Mouse (Mus musculus): ENCODE results near the gene Olfr1196.
"Not testable (repeated sequence)": the region's sequence is repeated elsewhere in the genome, so short reads cannot be mapped to it uniquely, and the experiment has no call there.

Olfr1196 gene

DNA sequence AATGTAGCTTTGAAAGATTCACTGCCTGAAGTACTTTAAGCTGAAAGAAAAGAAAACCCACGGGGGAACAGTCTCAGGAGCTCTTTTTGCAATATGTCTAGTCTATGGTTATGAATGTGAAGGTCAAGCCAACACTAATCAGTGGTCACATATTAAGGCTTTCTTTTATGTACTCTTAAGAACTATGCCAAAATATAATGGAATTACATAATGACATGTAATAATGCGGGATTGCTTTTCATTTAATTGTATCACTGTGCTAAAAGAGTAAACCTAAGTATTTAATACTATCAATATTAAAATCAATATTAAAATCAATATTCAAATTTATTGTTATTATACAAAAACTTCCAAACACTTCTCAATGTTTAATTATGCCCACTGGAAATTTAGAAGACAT is at the start of gene Olfr1196:
TSS of gene Olfr1196 (minus strand) at position 101 of the 400 bp plus-strand sequence.
- no peak for DNase-seq

- no peak for DNase-seq
Measured at GRCm38 (mm10) chr2:88751270-88751669, 46.9 kb upstream of the Olfr1196 start, which contains the start of gene Olfr1198. Gene Olfr1198 (minus strand): TSS chr2:88751370.

DNA sequence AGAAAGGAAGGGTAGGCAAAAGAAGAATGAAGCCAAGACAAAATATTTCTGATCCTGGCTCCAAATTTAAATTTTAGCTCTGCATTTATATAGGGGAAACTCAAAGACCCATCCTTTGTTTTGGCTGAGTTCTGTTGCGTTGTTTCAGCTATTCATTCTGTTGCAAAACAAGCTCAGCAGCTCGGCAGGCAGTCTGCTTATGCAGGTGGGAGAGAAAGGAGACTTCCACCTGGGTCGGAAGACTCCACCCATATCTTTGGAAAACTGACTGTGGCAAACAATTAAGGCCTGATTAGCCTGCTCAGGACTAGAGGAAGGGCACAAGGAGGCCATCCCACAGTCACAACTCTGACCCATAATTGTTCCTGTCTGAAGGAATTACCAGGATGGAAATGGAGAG is 39.0 kb upstream of the Olfr1196 start:
- no peak for DNase-seq

DNA sequence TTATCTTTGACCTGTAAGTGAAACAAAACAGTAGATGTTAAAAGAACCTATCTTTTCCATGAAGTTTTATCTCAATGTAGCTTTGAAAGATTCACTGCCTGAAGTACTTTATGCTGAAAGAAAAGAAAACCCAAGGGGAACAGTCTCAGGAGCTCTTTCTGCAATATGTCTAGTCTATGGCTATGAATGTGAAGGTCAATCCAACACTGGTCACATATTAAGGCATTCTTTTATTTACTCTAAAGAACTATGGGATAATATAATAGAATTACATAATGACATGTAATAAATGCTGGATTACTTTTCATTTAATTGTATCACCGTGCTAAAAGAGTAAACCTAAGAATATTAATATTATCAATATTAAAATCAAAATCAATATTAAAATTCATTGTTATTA is 27.9 kb upstream of the Olfr1196 start, which contains the start of gene Olfr1197:
TSS of gene Olfr1197 (minus strand) at position 101 of the 400 bp plus-strand sequence.
- DNase-seq, result no peak

DNA sequence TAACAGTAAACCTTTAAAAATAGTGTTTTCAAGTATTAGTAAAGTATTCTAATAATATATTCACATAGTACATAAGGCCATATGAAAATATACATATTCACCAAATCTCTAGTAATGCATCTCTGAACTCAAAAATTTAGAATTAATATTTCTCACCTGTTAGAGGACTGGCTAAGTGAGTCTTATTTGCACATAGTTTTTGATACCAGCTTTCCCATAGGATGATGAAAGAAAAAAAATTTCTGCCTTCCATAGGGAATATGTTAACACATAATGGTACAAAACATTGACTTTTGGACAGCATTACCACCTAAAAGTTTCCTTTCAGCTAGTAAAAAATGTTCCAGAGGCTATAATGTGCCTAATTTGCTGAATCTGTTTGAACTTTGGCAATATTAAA is 15.3 kb downstream of the Olfr1196 start, which contains the start of gene Olfr1195:
TSS of gene Olfr1195 (minus strand) at position 101 of the 400 bp plus-strand sequence.
- DNase-seq, result no peak

DNA sequence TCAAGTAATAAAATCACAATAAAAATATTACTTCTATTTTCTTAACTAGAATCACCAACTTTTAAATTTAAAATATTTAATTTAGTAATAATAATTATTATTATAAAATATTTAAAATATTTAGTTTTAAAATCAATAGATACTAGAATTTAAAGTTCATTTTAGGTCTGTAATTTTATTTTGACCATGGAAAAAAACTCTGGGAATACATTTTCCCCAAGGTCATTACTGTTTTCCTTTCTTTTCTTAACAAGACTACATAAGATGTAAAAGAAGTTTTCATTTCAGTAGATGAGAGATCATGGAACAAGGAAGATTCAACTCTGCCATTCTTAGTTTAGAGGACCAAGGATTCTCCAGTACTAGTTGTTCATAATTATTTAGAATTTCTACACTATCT is 29.1 kb downstream of the Olfr1196 start, which contains the start of gene Olfr1193:
TSS of gene Olfr1193 (plus strand) at position 301 of the 400 bp plus-strand sequence.
- DNase-seq, result not testable (repeated sequence)

DNA sequence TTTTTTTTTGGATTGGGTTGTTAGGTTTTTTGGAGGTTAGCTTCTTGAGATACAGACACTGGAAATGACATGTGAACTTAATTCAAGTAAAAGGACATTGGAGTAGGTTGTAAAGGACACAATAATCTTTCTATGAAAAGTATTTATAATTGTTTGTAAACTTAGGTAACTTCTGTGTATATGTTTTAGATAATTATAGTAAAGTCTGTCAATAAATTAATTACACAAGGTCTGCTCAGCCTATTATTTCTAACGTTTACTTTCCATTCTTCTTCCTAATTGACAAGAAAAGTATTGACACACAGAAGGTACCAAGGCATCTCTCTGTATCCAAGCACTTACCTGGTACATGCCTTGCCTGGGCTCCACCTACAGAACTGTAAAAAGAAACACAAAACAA is 56.2 kb downstream of the Olfr1196 start, which contains the start of gene Olfr1192-ps1:
TSS of gene Olfr1192-ps1 (plus strand) at position 301 of the 400 bp plus-strand sequence.
- DNase-seq, result no peak

Measured in right cerebral cortex, postnatal 4 days (tissue).